Mouse (Mus musculus): Measurements from ENCODE around the gene Zfp146. TPM values are rescaled to one million over a fixed set of nuclear protein-coding genes. Genes with fewer than 3 reads are reported as not detected.

Zfp146 gene
- polyA plus RNA-seq, 1 experiment from 2014 or later, result 16.6 TPM

- peaks cover 38% of the 10 kb centered on the region for H3K36me3 ChIP-seq (ENCODE audit: control insufficient read depth, insufficient read depth, low read length)
- H3K27me3 ChIP-seq (ENCODE audit: control insufficient read depth, insufficient read depth, low read length), result no peaks in the 10 kb centered on the region
- H3K9me3 ChIP-seq (ENCODE audit: control insufficient read depth, low read length), result peaks cover 66% of the 10 kb centered on the region
- H3K4me2 ChIP-seq, result no peak overlapping the region
- ATAC-seq (ENCODE audit: low FRiP score) (no peak), DNase-seq (ENCODE audit: low spot score, missing footprints) (no peak)
- H3K4me1 ChIP-seq (ENCODE audit: control insufficient read depth, insufficient read depth, low read length), result no peaks in the 10 kb centered on the region
- WGBS, result 96% methylated on average over 3 of the region's 3 CpGs
- no peak overlapping the region for H3K4me3 ChIP-seq (ENCODE audit: low read depth, low read length)
- H3K9ac ChIP-seq (ENCODE audit: low read length), result no peak overlapping the region
- H3K27ac ChIP-seq (ENCODE audit: low read depth, low read length), result no peak overlapping the region
Observed at GRCm38 (mm10) chr7:30155507-30155906, 14.0 kb downstream of the Zfp146 start.

- no peaks in the 10 kb centered on the region for H3K27me3 ChIP-seq (ENCODE audit: control insufficient read depth, insufficient read depth, low read length)
- H3K4me3 ChIP-seq (ENCODE audit: low read depth, low read length), result no peak overlapping the region
- H3K4me2 ChIP-seq, result no peak overlapping the region
- H3K9ac ChIP-seq (ENCODE audit: low read length), result no peak overlapping the region
- H3K27ac ChIP-seq (ENCODE audit: low read depth, low read length), result no peak overlapping the region
- H3K4me1 ChIP-seq (ENCODE audit: control insufficient read depth, insufficient read depth, low read length), result no peaks in the 10 kb centered on the region
- ATAC-seq (ENCODE audit: low FRiP score) (no peak), DNase-seq (ENCODE audit: low spot score, missing footprints) (no peak)
- H3K36me3 ChIP-seq (ENCODE audit: control insufficient read depth, insufficient read depth, low read length), result peaks cover 26% of the 10 kb centered on the region
- 97% methylated on average over 1 of the region's 1 CpGs for WGBS
- peaks cover 62% of the 10 kb centered on the region for H3K9me3 ChIP-seq (ENCODE audit: control insufficient read depth, low read length)
Observed at GRCm38 (mm10) chr7:30154040-30154439, 15.5 kb downstream of the Zfp146 start.

GRCm38 (mm10) chr7:30147011-30147410 is 22.5 kb downstream of the Zfp146 start:
- no peaks in the 10 kb centered on the region for H3K27me3 ChIP-seq (ENCODE audit: control insufficient read depth, insufficient read depth, low read length)
- ATAC-seq (ENCODE audit: low FRiP score), result no peak

GRCm38 (mm10) chr7:30143555-30144209 is 25.9 kb downstream of the Zfp146 start:
- peak; percentile 96 for ATAC-seq (ENCODE audit: low FRiP score)
- H3K4me3 ChIP-seq (ENCODE audit: low read depth, low read length), result peak overlapping the region; percentile 50
- H3K9ac ChIP-seq (ENCODE audit: low read length), result peak overlapping the region; percentile 77
- H3K36me3 ChIP-seq (ENCODE audit: control insufficient read depth, insufficient read depth, low read length), result no peaks in the 10 kb centered on the region; the same call in 1 of the 2 replicates
- H3K27me3 ChIP-seq (ENCODE audit: control insufficient read depth, insufficient read depth, low read length), result no peaks in the 10 kb centered on the region
- peaks cover 6% of the 10 kb centered on the region; the same call in 1 of the 2 replicates for H3K9me3 ChIP-seq (ENCODE audit: control insufficient read depth, low read length)
- peak overlapping the region; percentile 78; the same call in 1 of the 2 replicates for H3K27ac ChIP-seq (ENCODE audit: low read depth, low read length)
- WGBS, result 3% methylated on average over 35 of the region's 35 CpGs
- peak overlapping the region; percentile 64 for H3K4me2 ChIP-seq
- DNase-seq (ENCODE audit: low spot score, missing footprints), result peak; percentile 97
- no peaks in the 10 kb centered on the region for H3K4me1 ChIP-seq (ENCODE audit: control insufficient read depth, insufficient read depth, low read length)

More at GRCm38 (mm10) chr7:30147011-30147410, 22.5 kb downstream of the Zfp146 start:
- DNase-seq (ENCODE audit: low spot score, missing footprints), result no peak
- H3K4me2 ChIP-seq, result no peak overlapping the region
- peaks cover 25% of the 10 kb centered on the region for H3K9me3 ChIP-seq (ENCODE audit: control insufficient read depth, low read length)
- H3K27ac ChIP-seq (ENCODE audit: low read depth, low read length), result no peak overlapping the region
- WGBS, result 94% methylated on average over 5 of the region's 5 CpGs
- H3K9ac ChIP-seq (ENCODE audit: low read length), result no peak overlapping the region
- H3K36me3 ChIP-seq (ENCODE audit: control insufficient read depth, insufficient read depth, low read length), result 0 out of 2 replicates have a peak, but pooled peaks cover 2% of the 10 kb centered on the region
- H3K4me1 ChIP-seq (ENCODE audit: control insufficient read depth, insufficient read depth, low read length), result no peaks in the 10 kb centered on the region
- H3K4me3 ChIP-seq (ENCODE audit: low read depth, low read length), result no peak overlapping the region

- H3K27me3 ChIP-seq (ENCODE audit: control insufficient read depth, insufficient read depth, low read length), result no peaks in the 10 kb centered on the region
- H3K9me3 ChIP-seq (ENCODE audit: control insufficient read depth, low read length), result peaks cover 6% of the 10 kb centered on the region; the same call in 1 of the 2 replicates
- peak overlapping the region; percentile 77; the same call in 1 of the 2 replicates for H3K9ac ChIP-seq (ENCODE audit: low read length)
- H3K27ac ChIP-seq (ENCODE audit: low read depth, low read length), result no peak overlapping the region; the same call in 1 of the 2 replicates
- peak; percentile 27 for ATAC-seq (ENCODE audit: low FRiP score)
- peak overlapping the region; percentile 50 for H3K4me3 ChIP-seq (ENCODE audit: low read depth, low read length)
- 15% methylated on average over 8 of the region's 8 CpGs for WGBS
- no peaks in the 10 kb centered on the region; the same call in 1 of the 2 replicates for H3K36me3 ChIP-seq (ENCODE audit: control insufficient read depth, insufficient read depth, low read length)
- no peak for DNase-seq (ENCODE audit: low spot score, missing footprints)
- H3K4me2 ChIP-seq, result peak overlapping the region; percentile 64
- H3K4me1 ChIP-seq (ENCODE audit: control insufficient read depth, insufficient read depth, low read length), result no peaks in the 10 kb centered on the region
Observed at GRCm38 (mm10) chr7:30143170-30143554, 26.4 kb downstream of the Zfp146 start.

- WGBS, result 94% methylated on average over 10 of the region's 10 CpGs
Observed at GRCm38 (mm10) chr7:30136826-30137225, 32.7 kb downstream of the Zfp146 start.

GRCm38 (mm10) chr7:30132396-30132795 is 37.2 kb downstream of the Zfp146 start:
- DNase-seq (ENCODE audit: low spot score, missing footprints), result no peak
- no peak overlapping the region for H3K9ac ChIP-seq (ENCODE audit: low read length)
- H3K36me3 ChIP-seq (ENCODE audit: control insufficient read depth, insufficient read depth, low read length), result peaks cover 38% of the 10 kb centered on the region
- no peak overlapping the region for H3K27ac ChIP-seq (ENCODE audit: low read depth, low read length)
- H3K27me3 ChIP-seq (ENCODE audit: control insufficient read depth, insufficient read depth, low read length), result no peaks in the 10 kb centered on the region
- 95% methylated on average over 4 of the region's 4 CpGs for WGBS
- H3K9me3 ChIP-seq (ENCODE audit: control insufficient read depth, low read length), result no peaks in the 10 kb centered on the region; the same call in 1 of the 2 replicates
- H3K4me2 ChIP-seq, result no peak overlapping the region
- no peaks in the 10 kb centered on the region for H3K4me1 ChIP-seq (ENCODE audit: control insufficient read depth, insufficient read depth, low read length)
- no peak overlapping the region for H3K4me3 ChIP-seq (ENCODE audit: low read depth, low read length)
- ATAC-seq (ENCODE audit: low FRiP score), result no peak

More at GRCm38 (mm10) chr7:30136826-30137225, 32.7 kb downstream of the Zfp146 start:
- Histone ChIP-seq H3K9ac (ENCODE audit: low read length) (no peak overlapping the region), H3K27ac (ENCODE audit: low read depth, low read length) (no peak overlapping the region), H3K9me3 (ENCODE audit: control insufficient read depth, low read length) (no peaks in the 10 kb centered on the region; the same call in 1 of the 2 replicates), H3K4me1 (ENCODE audit: control insufficient read depth, insufficient read depth, low read length) (no peaks in the 10 kb centered on the region), H3K4me3 (ENCODE audit: low read depth, low read length) (no peak overlapping the region), H3K4me2 (no peak overlapping the region), H3K36me3 (ENCODE audit: control insufficient read depth, insufficient read depth, low read length) (peaks cover 23% of the 10 kb centered on the region), H3K27me3 (ENCODE audit: control insufficient read depth, insufficient read depth, low read length) (no peaks in the 10 kb centered on the region)
- no peak for DNase-seq (ENCODE audit: low spot score, missing footprints)
- no peak for ATAC-seq (ENCODE audit: low FRiP score)

- 95% methylated on average over 8 of the region's 8 CpGs for WGBS
- DNase-seq (ENCODE audit: low spot score, missing footprints) (peak; percentile 44), ATAC-seq (ENCODE audit: low FRiP score) (no peak)
Observed at GRCm38 (mm10) chr7:30129900-30130299, 39.6 kb downstream of the Zfp146 start.

GRCm38 (mm10) chr7:30122188-30122530 is 47.4 kb downstream of the Zfp146 start:
- no peaks in the 10 kb centered on the region for H3K27me3 ChIP-seq (ENCODE audit: control insufficient read depth, insufficient read depth, low read length)
- peaks cover 9% of the 10 kb centered on the region; the same call in 1 of the 2 replicates for H3K4me1 ChIP-seq (ENCODE audit: control insufficient read depth, insufficient read depth, low read length)
- WGBS, result 8% methylated on average over 15 of the region's 15 CpGs
- H3K4me3 ChIP-seq (ENCODE audit: low read depth, low read length), result peak overlapping the region; percentile 62
- no peaks in the 10 kb centered on the region for H3K36me3 ChIP-seq (ENCODE audit: control insufficient read depth, insufficient read depth, low read length)
- no peaks in the 10 kb centered on the region for H3K9me3 ChIP-seq (ENCODE audit: control insufficient read depth, low read length)
- H3K9ac ChIP-seq (ENCODE audit: low read length), result peak overlapping the region; percentile 82
- H3K27ac ChIP-seq (ENCODE audit: low read depth, low read length), result no peak overlapping the region; the same call in 1 of the 2 replicates
- ATAC-seq (ENCODE audit: low FRiP score) (no peak; the same call in 1 of the 2 replicates), DNase-seq (ENCODE audit: low spot score, missing footprints) (no peak)
- peak overlapping the region; percentile 63 for H3K4me2 ChIP-seq

More at GRCm38 (mm10) chr7:30129900-30130299, 39.6 kb downstream of the Zfp146 start:
- no peaks in the 10 kb centered on the region for H3K4me1 ChIP-seq (ENCODE audit: control insufficient read depth, insufficient read depth, low read length)
- no peak overlapping the region for H3K27ac ChIP-seq (ENCODE audit: low read depth, low read length)
- no peaks in the 10 kb centered on the region for H3K27me3 ChIP-seq (ENCODE audit: control insufficient read depth, insufficient read depth, low read length)
- H3K36me3 ChIP-seq (ENCODE audit: control insufficient read depth, insufficient read depth, low read length), result peaks cover 38% of the 10 kb centered on the region
- no peak overlapping the region for H3K4me3 ChIP-seq (ENCODE audit: low read depth, low read length)
- no peak overlapping the region for H3K9ac ChIP-seq (ENCODE audit: low read length)
- H3K9me3 ChIP-seq (ENCODE audit: control insufficient read depth, low read length), result no peaks in the 10 kb centered on the region; the same call in 1 of the 2 replicates
- H3K4me2 ChIP-seq, result no peak overlapping the region

Data from midbrain, embryonic 11.5 days (tissue).